Mouse (Mus musculus) heart, embryonic 16.5 days (tissue): Measurements from ENCODE around the gene Mrm1. TPM values are rescaled to one million over a fixed set of nuclear protein-coding genes. Genes with fewer than 3 reads are reported as not detected.
A peak's percentile ranks its signal among the peaks of the same experiment; 100 is the strongest.
"Not testable (repeated sequence)": the region's sequence is repeated elsewhere in the genome, so short reads cannot be mapped to it uniquely, and the experiment has no call there.

ENCODE experiments used
- ATAC-seq: fragments of 200-750 bp; cut with Nextera tagmentation; replicated peaks from 2 replicates; pipeline ENCODE4 v1.8.0; 2017; ENCODE audit warnings: moderate number of reproducible peaks; ENCODE audit not compliant: insufficient read depth, low FRiP score; ENCODE audit errors: extremely low read depth
- H3K27ac ChIP-seq: fragments of 300-500 bp; sonication (generic); 2 replicates; pipeline ENCODE4 v1.5.1; 2014; ENCODE audit warnings: mild to moderate bottlenecking, low read length, control low read depth, moderate library complexity
- H3K27me3 ChIP-seq: fragments of 300-500 bp; sonication (generic); 2 replicates; pipeline ENCODE4 v1.6.1; 2014; ENCODE audit warnings: low read length, mixed read lengths; ENCODE audit not compliant: control insufficient read depth, insufficient read depth
- H3K36me3 ChIP-seq: fragments of 300-500 bp; sonication (generic); 2 replicates; pipeline ENCODE4 v1.6.1; 2014; ENCODE audit not compliant: control insufficient read depth, insufficient read depth
- H3K4me1 ChIP-seq: fragments of 300-500 bp; sonication (generic); 2 replicates; pipeline ENCODE4 v1.6.1; 2014; ENCODE audit warnings: low read length, mixed read lengths; ENCODE audit not compliant: control insufficient read depth, insufficient read depth
- H3K4me2 ChIP-seq: fragments of 300-500 bp; sonication (generic); 2 replicates; pipeline ENCODE4 v1.6.1; 2014; ENCODE audit warnings: low read depth, mild to moderate bottlenecking, control low read depth, low read length
- H3K4me3 ChIP-seq: fragments of 300-500 bp; sonication (generic); 2 replicates; pipeline ENCODE4 v1.5.1; 2014; ENCODE audit warnings: mild to moderate bottlenecking, control low read depth, low read length
- H3K9ac ChIP-seq: fragments of 300-500 bp; sonication (generic); 2 replicates; pipeline ENCODE4 v1.6.1; 2014; ENCODE audit warnings: low read length, control low read depth
- H3K9me3 ChIP-seq: fragments of 300-500 bp; sonication (generic); replicated peaks from 2 replicates; pipeline ENCODE4 v1.6.1; 2016; ENCODE audit warnings: low read length; ENCODE audit not compliant: control insufficient read depth
- WGBS: fragments of 180-500 bp; shearing (Covaris S2); extraction: QIAGEN DNeasy Blood & Tissue Kit; methylation state at CpG from one replicate; pipeline ENCODE4 v1.1.7; 2014; 5-methylcytosine and 5-hydroxymethylcytosine counted together
- polyA plus RNA-seq: library from polyadenylated mRNA; unstranded; fragments of >200 nt; fragmentation: Nextera tagmentation; extraction: Ambion mirVana; gene quantifications from 2 replicates; pipeline ENCODE4 v1.2.1, GENCODE M21; 2015

Mrm1 gene
- polyA plus RNA-seq, 1 experiment from 2014 or later, result 28.4 TPM

- Histone ChIP-seq H3K36me3 (peaks cover 21% of the 10 kb centered on the region), H3K9ac (peak overlapping the region; percentile 77), H3K27ac (peak overlapping the region; percentile 98), H3K4me1 (peaks cover 27% of the 10 kb centered on the region), H3K4me3 (peak overlapping the region; percentile 64), H3K4me2 (peak overlapping the region; percentile 83)
- H3K9me3 ChIP-seq, ATAC-seq, H3K27me3 ChIP-seq: not testable (repeated sequence)
- 64% methylated on average over 11 of the region's 11 CpGs for WGBS
Measured at GRCm38 (mm10) chr11:84829495-84829894, 10.2 kb upstream of the Mrm1 start.

GRCm38 (mm10) chr11:84828516-84829399 is 9.4 kb upstream of the Mrm1 start, which contains the start of gene Dhrs11:
Dhrs11 (minus strand) TSS chr11:84828994.
- no peaks in the 10 kb centered on the region for H3K9me3 ChIP-seq
- peak within 1 kb of the TSS; percentile 98 for H3K27ac ChIP-seq
- peak within 1 kb of the TSS; percentile 77 for H3K9ac ChIP-seq
- peaks cover 19% of the 10 kb centered on the region for H3K36me3 ChIP-seq
- ATAC-seq, result peak; percentile 92
- H3K27me3 ChIP-seq, result no peaks in the 10 kb centered on the region
- peak within 1 kb of the TSS; percentile 64 for H3K4me3 ChIP-seq
- H3K4me2 ChIP-seq, result peak within 1 kb of the TSS; percentile 83
- under 1% methylated on average over 62 of the region's 62 CpGs for WGBS
- peaks cover 34% of the 10 kb centered on the region for H3K4me1 ChIP-seq

- Histone ChIP-seq H3K27me3 (no peaks in the 10 kb centered on the region), H3K4me3 (peak overlapping the region; percentile 64), H3K27ac (peak overlapping the region; percentile 98), H3K36me3 (peaks cover 16% of the 10 kb centered on the region), H3K4me2 (peak overlapping the region; percentile 83), H3K4me1 (peaks cover 41% of the 10 kb centered on the region), H3K9me3 (no peaks in the 10 kb centered on the region), H3K9ac (peak overlapping the region; percentile 77)
- WGBS, result 38% methylated on average over 3 of the region's 3 CpGs
- ATAC-seq, result no peak
Measured at GRCm38 (mm10) chr11:84827901-84828503, 8.7 kb upstream of the Mrm1 start.

GRCm38 (mm10) chr11:84827492-84827891 is 8.2 kb upstream of the Mrm1 start:
- Histone ChIP-seq H3K4me1 (peaks cover 46% of the 10 kb centered on the region), H3K27ac (peak overlapping the region; percentile 98), H3K4me2 (peak overlapping the region; percentile 83), H3K9me3 (no peaks in the 10 kb centered on the region), H3K4me3 (peak overlapping the region; percentile 64), H3K27me3 (no peaks in the 10 kb centered on the region), H3K36me3 (peaks cover 13% of the 10 kb centered on the region), H3K9ac (peak overlapping the region; percentile 77)
- no peak for ATAC-seq

- peak overlapping the region; percentile 74 for H3K9ac ChIP-seq
- ATAC-seq, result peak; percentile 34
- no peaks in the 10 kb centered on the region for H3K9me3 ChIP-seq
- peaks cover 53% of the 10 kb centered on the region for H3K4me1 ChIP-seq
- H3K27ac ChIP-seq, result peak overlapping the region; percentile 98
- WGBS, result 14% methylated on average over 3 of the region's 3 CpGs
- H3K27me3 ChIP-seq, result no peaks in the 10 kb centered on the region
- H3K4me3 ChIP-seq, result peak overlapping the region; percentile 64
- peaks cover 15% of the 10 kb centered on the region for H3K36me3 ChIP-seq
- H3K4me2 ChIP-seq, result peak overlapping the region; percentile 83
Measured at GRCm38 (mm10) chr11:84826185-84826584, 6.9 kb upstream of the Mrm1 start.

GRCm38 (mm10) chr11:84825261-84825807 is 6.0 kb upstream of the Mrm1 start:
- Histone ChIP-seq H3K4me2 (peak overlapping the region; percentile 65), H3K4me3 (peak overlapping the region; percentile 64), H3K4me1 (peaks cover 53% of the 10 kb centered on the region), H3K27me3 (no peaks in the 10 kb centered on the region), H3K27ac (peak overlapping the region; percentile 98), H3K9ac (peak overlapping the region; percentile 74), H3K9me3 (no peaks in the 10 kb centered on the region), H3K36me3 (peaks cover 20% of the 10 kb centered on the region)
- 71% methylated on average over 10 of the region's 10 CpGs for WGBS
- no peak for ATAC-seq

- Histone ChIP-seq H3K9ac (peak overlapping the region; percentile 56), H3K27me3 (no peaks in the 10 kb centered on the region), H3K36me3 (peaks cover 20% of the 10 kb centered on the region), H3K4me3 (peak overlapping the region; percentile 17), H3K4me2 (peak overlapping the region; percentile 45), H3K27ac (peak overlapping the region; percentile 89), H3K4me1 (peaks cover 51% of the 10 kb centered on the region), H3K9me3 (no peaks in the 10 kb centered on the region)
- WGBS, result 19% methylated on average over 10 of the region's 10 CpGs
- ATAC-seq, result peak; percentile 61
Measured at GRCm38 (mm10) chr11:84823484-84823897, 4.2 kb upstream of the Mrm1 start.

- Histone ChIP-seq H3K9ac (peak overlapping the region; percentile 56), H3K9me3 (no peaks in the 10 kb centered on the region; the same call in 1 of the 2 replicates), H3K4me3 (peak overlapping the region; percentile 17), H3K36me3 (peaks cover 20% of the 10 kb centered on the region), H3K27me3 (no peaks in the 10 kb centered on the region), H3K4me1 (peaks cover 51% of the 10 kb centered on the region), H3K27ac (peak overlapping the region; percentile 89), H3K4me2 (peak overlapping the region; percentile 45)
- 59% methylated on average over 5 of the region's 5 CpGs for WGBS
- no peak for ATAC-seq
Measured at GRCm38 (mm10) chr11:84822487-84822886, 3.2 kb upstream of the Mrm1 start.
